Mouse (Mus musculus): Measurements from ENCODE around the gene Olfr635.

- TF ChIP-seq POLR2A (IDR thresholded peaks at IDR 0.05; ENCODE audit: low read depth, low read length) (no peak), CTCF (IDR thresholded peaks at IDR 0.05; ENCODE audit: borderline replicate concordance, insufficient read depth, low read length) (no peak)
Observed at GRCm38 (mm10) chr7:104025473-104025872, 54.5 kb downstream of the Olfr635 start, which contains the start of gene Olfr640.
